Comparison of ENCODE assay signal across 8 mouse cellular contexts in genomic region chr3:94442951-94443596, GRCm38 (mm10). TPM values are rescaled to one million over a fixed set of nuclear protein-coding genes. Genes with fewer than 3 reads are reported as not detected.
DNase-seq lines count a peak whose midpoint lies in the region; ATAC-seq and TF ChIP-seq lines count a peak whose summit lies in the region.

Gene Mrpl9, plus strand, starts transcription at chr3:94443318.

- H3K4me1 ChIP-seq in cortical plate, adult 2 months (ENCODE audit: control insufficient read depth, insufficient read depth, low read length), result no peaks in the 10 kb centered on the region

- peak within 1 kb of the TSS; percentile 92 for H3K4me3 ChIP-seq in cortical plate, adult 2 months (ENCODE audit: insufficient read depth, low read length)

- no peak for TF ChIP-seq CTCF in cortical plate, adult 2 months (IDR thresholded peaks at IDR 0.05; ENCODE audit: extremely low read depth, insufficient read depth, low read length)

- peak; percentile 82 for TF ChIP-seq POLR2A in cortical plate, adult 2 months (IDR thresholded peaks at IDR 0.05; ENCODE audit: extremely low read depth, insufficient read depth, low read length)

- H3K27ac ChIP-seq in cortical plate, adult 2 months (ENCODE audit: insufficient read depth, low read length), result 0 out of 2 replicates have a peak within 1 kb of the TSS, but pooled peaks have one; percentile 41

- DNase-seq in gastrocnemius, postnatal 10 days, result peak; percentile 97
- DNase-seq in induced T-regulatory cell, adult 2 months (ENCODE audit: low read depth), result peak; percentile 96
- peak; percentile 69 to 94 for DNase-seq in left cerebral cortex, adult 9 months (ENCODE audit: low spot score in 2 of 2)
- DNase-seq in right cerebral cortex, postnatal 14 days, result peak; percentile 96
- DNase-seq in urinary bladder, postnatal 36 days (ENCODE audit: low spot score in 2 of 2), result peak; percentile 89 to 92

- ATAC-seq in activated CD4-positive, CD25-positive, alpha-beta regulatory T cell, adult 4 months, result peak; percentile 87
- peak; percentile 94 for ATAC-seq in megakaryocyte progenitor cell, adult 5-6 weeks (replicated peaks; ENCODE audit: poor library complexity)

RNA-seq across cellular contexts. Expression of gene Mrpl9, which starts in this region (rescaled TPM):
- polyA plus RNA-seq in activated CD4-positive, CD25-positive, alpha-beta regulatory T cell, adult 4 months (2017; shearing (Covaris generic)), result 10 to 100 TPM; 52.3 to 63.6 TPM
- 46.0 and 47.9 TPM in 2 replicates for polyA plus RNA-seq in cortical plate, adult 2 months (2012; rRNA removed)
- total RNA-seq in gastrocnemius, postnatal 10 days (2021), result 10 to 100 TPM; 42.3 to 54.0 TPM
- 46.9 and 53.0 TPM in 2 replicates for total RNA-seq in megakaryocyte progenitor cell, adult 5-6 weeks (2015)
- total RNA-seq in megakaryocyte progenitor cell, adult 5-6 weeks (2017), result 53.3 and 54.6 TPM in 2 replicates

Comparison
In these comparisons a context has a peak if more than half of its experiments do, and no peak if none do; other contexts are left out.
1. Peak in every context shown above with its lines: DNase-seq, ATAC-seq, H3K4me3 ChIP-seq and H3K27ac ChIP-seq.